Mouse (Mus musculus) MEL (cell line): ENCODE results near the gene Gmppa. TPM values are rescaled to one million over a fixed set of nuclear protein-coding genes. Genes with fewer than 3 reads are reported as not detected.

Experiments used
- DNase-seq: peaks from one replicate; pipeline ENCODE4 v3.0.0; 2011; ENCODE audit warnings: low read depth, low spot score
- H3K27ac ChIP-seq: 2 replicates; pipeline ENCODE4 v1.5.1; 2012; ENCODE audit warnings: low read depth, mild to moderate bottlenecking, control low read depth, low read length, moderate library complexity; ENCODE audit not compliant: control insufficient read depth
- H3K27me3 ChIP-seq, 2 experiments: fragments of 150-350 bp in 1 of 2; sonication (generic) in 1 of 2; 2 replicates each; pipeline ENCODE4 v1.6.1; 2012; ENCODE audit warnings: low read length in 2 of 2, mild to moderate bottlenecking in 2 of 2, improper control_type of control experiment in 1 of 2, moderate library complexity in 1 of 2; ENCODE audit not compliant: insufficient read depth in 2 of 2, control insufficient read depth in 1 of 2
- H3K36me3 ChIP-seq, 2 experiments: 2 replicates each; pipeline ENCODE4 v1.6.1; 2012 to 2014; ENCODE audit warnings: low read length in 2 of 2, improper control_type of control experiment in 1 of 2, inconsistent platforms in 1 of 2, mild to moderate bottlenecking in 1 of 2; ENCODE audit not compliant: insufficient read depth in 2 of 2, control insufficient read depth in 1 of 2
- H3K4me1 ChIP-seq, 2 experiments: fragments of 150-350 bp in 1 of 2; sonication (generic) in 1 of 2; 2 replicates each; pipeline ENCODE4 v1.6.1; 2012; ENCODE audit warnings: low read length in 2 of 2, improper control_type of control experiment in 1 of 2, mild to moderate bottlenecking in 1 of 2; ENCODE audit not compliant: insufficient read depth in 2 of 2, control insufficient read depth in 1 of 2
- H3K4me3 ChIP-seq, 2 experiments: fragments of 150-350 bp in 1 of 2; sonication (generic) in 1 of 2; 2 replicates each; pipeline ENCODE4 v1.5.1; 2012; ENCODE audit warnings: low read depth in 2 of 2, low read length in 2 of 2, mild to moderate bottlenecking in 2 of 2, moderate library complexity in 2 of 2, control low read depth in 1 of 2, improper control_type of control experiment in 1 of 2; ENCODE audit not compliant: control insufficient read depth in 1 of 2, insufficient read depth in 1 of 2
- H3K79me2 ChIP-seq: 2 replicates; pipeline ENCODE4 v1.6.1; 2012; ENCODE audit warnings: mild to moderate bottlenecking, low read length, moderate library complexity; ENCODE audit not compliant: control insufficient read depth, poor library complexity, insufficient read depth
- H3K9ac ChIP-seq: 2 replicates; pipeline ENCODE4 v1.6.1; 2012; ENCODE audit warnings: low read depth, mild to moderate bottlenecking, control low read depth, low read length, moderate library complexity; ENCODE audit not compliant: control insufficient read depth, poor library complexity, severe bottlenecking
- H3K9me3 ChIP-seq: fragments of 150-350 bp; sonication (generic); replicated peaks from 2 replicates; pipeline ENCODE4 v1.6.1; 2012; ENCODE audit warnings: mild to moderate bottlenecking, low read length, improper control_type of control experiment, moderate library complexity; ENCODE audit not compliant: insufficient read depth
- CHD1 ChIP-seq: IDR thresholded peaks from 2 replicates; pipeline ENCODE4 v1.6.1; 2012; ENCODE audit warnings: low read depth, mild to moderate bottlenecking, inconsistent platforms, low read length, improper control_type of control experiment
- ELF1 ChIP-seq: IDR thresholded peaks from 2 replicates; pipeline ENCODE4 v1.6.1; 2014; ENCODE audit warnings: low read depth, mild to moderate bottlenecking, inconsistent platforms, low read length, improper control_type of control experiment, moderate library complexity
- JUND ChIP-seq: IDR thresholded peaks from 2 replicates; pipeline ENCODE4 v1.6.1; 2011; ENCODE audit warnings: low read depth, mild to moderate bottlenecking, improper control_type of control experiment, low read length
- KAT2A ChIP-seq: conservative IDR thresholded peaks from 2 replicates; pipeline ENCODE4 v1.6.1; 2012; ENCODE audit warnings: low read depth, low read length, improper control_type of control experiment, inconsistent platforms
- MAFK ChIP-seq: IDR thresholded peaks from 2 replicates; pipeline ENCODE4 v1.6.1; 2011; ENCODE audit warnings: low read depth, mild to moderate bottlenecking, low read length, improper control_type of control experiment, borderline replicate concordance
- MAX ChIP-seq: IDR thresholded peaks from 2 replicates; pipeline ENCODE4 v1.6.1; 2011; ENCODE audit warnings: low read length, improper control_type of control experiment
- MYC ChIP-seq: IDR thresholded peaks from 2 replicates; pipeline ENCODE4 v1.6.1; 2011; ENCODE audit warnings: low read depth, mild to moderate bottlenecking, low read length, improper control_type of control experiment, moderate library complexity
- RAD21 ChIP-seq: IDR thresholded peaks from 2 replicates; pipeline ENCODE4 v1.6.1; 2011; ENCODE audit warnings: mild to moderate bottlenecking, low read depth, low read length, improper control_type of control experiment
- RCOR1 ChIP-seq: IDR thresholded peaks from 2 replicates; pipeline ENCODE4 v1.6.1; 2012; ENCODE audit warnings: low read depth, mild to moderate bottlenecking, inconsistent platforms, low read length, improper control_type of control experiment
- TAL1 ChIP-seq: IDR thresholded peaks from 2 replicates; pipeline ENCODE4 v1.6.1; 2012; ENCODE audit warnings: mild to moderate bottlenecking, inconsistent platforms, low read length, moderate library complexity, mixed read lengths
- UBTF ChIP-seq: IDR thresholded peaks from 2 replicates; pipeline ENCODE4 v1.6.1; 2012; ENCODE audit warnings: low read depth, mild to moderate bottlenecking, inconsistent platforms, low read length, improper control_type of control experiment, moderate library complexity, borderline replicate concordance; ENCODE audit not compliant: insufficient read depth
- USF1 ChIP-seq: IDR thresholded peaks from 2 replicates; pipeline ENCODE4 v1.6.1; 2014; ENCODE audit warnings: low read depth, mild to moderate bottlenecking, inconsistent platforms, low read length, improper control_type of control experiment, moderate library complexity
- ZC3H11A ChIP-seq: IDR thresholded peaks from 2 replicates; pipeline ENCODE4 v1.6.1; 2012; ENCODE audit warnings: low read depth, mild to moderate bottlenecking, inconsistent platforms, low read length, improper control_type of control experiment
- ZKSCAN1 ChIP-seq: IDR thresholded peaks from 2 replicates; pipeline ENCODE4 v1.6.1; 2012; ENCODE audit warnings: low read depth, mild to moderate bottlenecking, inconsistent platforms, low read length, improper control_type of control experiment, moderate library complexity
- ZNF384 ChIP-seq: IDR thresholded peaks from 2 replicates; pipeline ENCODE4 v1.6.1; 2012; ENCODE audit warnings: low read depth, mild to moderate bottlenecking, inconsistent platforms, low read length, improper control_type of control experiment
- polyA plus RNA-seq, 2 experiments: library from polyadenylated mRNA; stranded (reverse) in 1 of 2; unstranded in 1 of 2; fragments of >175 nt in 1 of 2; fragments of >200 nt in 1 of 2; gene quantifications; 2 replicates each; pipeline versions ENCODE4 v1.2.1 to v1.2.4; 2012; ENCODE audit warnings: low replicate concordance in 2 of 2, low read depth in 1 of 2; ENCODE audit not compliant: insufficient read length in 2 of 2, insufficient read depth in 1 of 2, missing spikeins in 1 of 2
- total RNA-seq: library from RNA; depleted of rRNA; stranded (reverse); fragments of 300-350 nt; gene quantifications from 2 replicates; pipeline ENCODE4 v1.2.3, GENCODE M21; 2012

Gmppa gene
- total and polyA plus RNA-seq, 3 experiments, result 65.0 to 145 TPM; not detected in 1

GRCm38 (mm10) chr1:75422216-75422822 is 13.4 kb upstream of the Gmppa start:
- TF ChIP-seq ZC3H11A, result no peak
- TF ChIP-seq KAT2A, result no peak
- no peak for TF ChIP-seq RCOR1
- no peak for TF ChIP-seq CHD1
- no peak for TF ChIP-seq ZNF384
- TF ChIP-seq UBTF, result no peak
- no peak for TF ChIP-seq ELF1
- no peak for TF ChIP-seq USF1
- no peak for TF ChIP-seq MAX
- TF ChIP-seq MAFK, result no peak
- no peak overlapping the region for H3K27ac ChIP-seq
- 0 out of 4 replicates have a peak, but pooled peaks cover 0 to 2% of the 10 kb centered on the region in 2 experiments for H3K4me1 ChIP-seq
- H3K9me3 ChIP-seq, result no peaks in the 10 kb centered on the region
- no peak overlapping the region for H3K9ac ChIP-seq
- no peaks in the 10 kb centered on the region for H3K79me2 ChIP-seq
- DNase-seq, result no peak
- H3K4me3 ChIP-seq, result no peak overlapping the region
- no peaks in the 10 kb centered on the region for H3K36me3 ChIP-seq
- no peaks in the 10 kb centered on the region for H3K27me3 ChIP-seq

- Histone ChIP-seq H3K79me2 (no peaks in the 10 kb centered on the region), H3K4me3 (no peak overlapping the region), H3K4me1 (0 out of 4 replicates have a peak, but pooled peaks cover 0 to 2% of the 10 kb centered on the region in 2 experiments), H3K36me3 (no peaks in the 10 kb centered on the region), H3K9me3 (no peaks in the 10 kb centered on the region), H3K27ac (no peak overlapping the region), H3K27me3 (no peaks in the 10 kb centered on the region), H3K9ac (no peak overlapping the region)
- no peak for DNase-seq
- TF ChIP-seq JUND (no peak), MAX (no peak), ZKSCAN1 (no peak), ZC3H11A (no peak), RAD21 (no peak), MYC (no peak), TAL1 (no peak)
Observed at GRCm38 (mm10) chr1:75422823-75423471, 12.8 kb upstream of the Gmppa start.
